Mouse (Mus musculus): Measurements from ENCODE around the gene Ralgps1. TPM values are rescaled to one million over a fixed set of nuclear protein-coding genes. Genes with fewer than 3 reads are reported as not detected.
A peak's percentile ranks its signal among the peaks of the same experiment; 100 is the strongest.

The Ralgps1 gene
- polyA plus RNA-seq, 1 experiment from 2014 or later, result 19.5 TPM

DNA sequence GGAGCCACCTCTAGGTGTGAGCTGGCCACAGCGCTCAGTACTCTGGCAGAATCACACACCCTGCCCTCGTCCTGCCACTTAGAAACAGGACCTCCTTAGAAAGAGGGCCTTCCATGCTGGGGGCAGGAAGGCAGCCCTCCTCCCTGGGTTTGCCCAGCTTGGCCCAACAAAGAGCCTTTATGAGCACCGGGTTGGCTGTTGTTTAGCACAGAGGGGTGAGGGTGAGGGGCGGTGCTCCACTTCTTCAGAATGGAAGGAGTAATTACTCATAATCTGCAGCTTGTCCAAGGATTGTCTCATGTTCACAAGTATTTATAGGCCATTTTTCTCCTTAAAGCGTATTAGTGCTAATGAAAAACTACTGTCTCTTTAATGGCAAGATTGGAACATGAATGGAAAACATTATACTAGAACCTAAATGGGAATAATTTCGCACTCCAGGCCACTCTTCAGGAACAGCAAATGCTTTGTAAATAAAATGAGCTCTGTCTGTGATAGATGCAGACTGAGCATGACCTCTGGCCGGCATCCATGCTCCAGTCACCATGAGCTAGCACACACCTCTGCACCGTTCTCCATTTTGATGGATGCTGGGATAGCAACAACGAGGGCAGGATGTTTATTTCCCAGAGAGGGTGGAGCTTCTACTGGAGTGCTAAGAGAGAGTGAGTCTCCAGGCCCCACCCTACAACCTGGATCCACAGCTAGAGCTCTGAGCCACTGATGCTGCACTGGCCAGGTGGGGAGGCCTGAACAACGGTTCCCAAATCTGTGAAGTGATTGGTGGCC lies 200.3 kb downstream of the Ralgps1 start:
- WGBS, result 45% methylated on average over 10 of the region's 10 CpGs
- no peak overlapping the region for H3K4me3 ChIP-seq (ENCODE audit: low read depth, low read length)
- H3K27me3 ChIP-seq (ENCODE audit: control insufficient read depth, insufficient read depth, low read length), result no peaks in the 10 kb centered on the region
- ATAC-seq (replicated peaks; ENCODE audit: low FRiP score), result peak; percentile 65
- DNase-seq (ENCODE audit: low spot score), result peak; percentile 57
- no peak overlapping the region for H3K4me2 ChIP-seq (ENCODE audit: low read depth, low read length, severe bottlenecking)
- H3K4me1 ChIP-seq (replicated peaks; ENCODE audit: control insufficient read depth, insufficient read depth, low read length), result peaks cover 5% of the 10 kb centered on the region
- no peaks in the 10 kb centered on the region for H3K9me3 ChIP-seq (ENCODE audit: control insufficient read depth, low read length)
- H3K36me3 ChIP-seq (ENCODE audit: control insufficient read depth, insufficient read depth, low read length), result no peaks in the 10 kb centered on the region
- H3K27ac ChIP-seq (ENCODE audit: low read depth, low read length), result peak overlapping the region; percentile 34; the same call in 1 of the 2 replicates
- H3K9ac ChIP-seq (ENCODE audit: low read length), result no peak overlapping the region

GRCm38 (mm10) chr2:33169445-33169844 lies 201.8 kb downstream of the Ralgps1 start:
- H3K4me3 ChIP-seq (ENCODE audit: low read depth, low read length), result no peak overlapping the region
- H3K36me3 ChIP-seq (ENCODE audit: control insufficient read depth, insufficient read depth, low read length), result no peaks in the 10 kb centered on the region
- H3K4me2 ChIP-seq (ENCODE audit: low read depth, low read length, severe bottlenecking), result no peak overlapping the region
- DNase-seq (ENCODE audit: low spot score), result no peak
- H3K9ac ChIP-seq (ENCODE audit: low read length), result no peak overlapping the region
- H3K27me3 ChIP-seq (ENCODE audit: control insufficient read depth, insufficient read depth, low read length), result no peaks in the 10 kb centered on the region
- H3K9me3 ChIP-seq (ENCODE audit: control insufficient read depth, low read length), result no peaks in the 10 kb centered on the region
- peaks cover 5% of the 10 kb centered on the region for H3K4me1 ChIP-seq (replicated peaks; ENCODE audit: control insufficient read depth, insufficient read depth, low read length)
- ATAC-seq (replicated peaks; ENCODE audit: low FRiP score), result no peak
- WGBS, result 89% methylated on average over 6 of the region's 6 CpGs
- no peak overlapping the region for H3K27ac ChIP-seq (ENCODE audit: low read depth, low read length)

DNA sequence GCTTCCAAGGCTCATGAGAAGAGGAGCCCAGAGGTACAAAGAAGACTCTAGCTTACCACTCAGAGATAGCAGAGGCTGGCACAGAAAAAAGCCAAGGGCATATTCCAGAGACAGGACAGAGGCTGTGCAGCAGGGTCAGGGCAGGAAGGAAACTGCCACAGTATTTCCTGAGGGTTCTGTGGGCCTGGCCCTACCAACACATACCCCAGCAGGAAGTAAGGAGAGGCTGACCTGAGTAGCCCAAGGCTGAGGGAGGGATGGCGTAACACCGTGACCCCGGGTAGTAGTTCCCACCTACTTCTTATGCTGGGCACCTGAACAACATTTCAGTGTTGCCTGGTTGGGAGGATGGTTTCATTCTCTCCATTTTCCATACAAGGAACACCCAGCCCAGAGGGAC lies 204.2 kb downstream of the Ralgps1 start:
- H3K27me3 ChIP-seq (ENCODE audit: control insufficient read depth, insufficient read depth, low read length), result no peaks in the 10 kb centered on the region
- no peak for DNase-seq (ENCODE audit: low spot score)
- H3K27ac ChIP-seq (ENCODE audit: low read depth, low read length), result no peak overlapping the region
- H3K4me1 ChIP-seq (replicated peaks; ENCODE audit: control insufficient read depth, insufficient read depth, low read length), result peaks cover 5% of the 10 kb centered on the region
- H3K9me3 ChIP-seq (ENCODE audit: control insufficient read depth, low read length), result no peaks in the 10 kb centered on the region
- H3K9ac ChIP-seq (ENCODE audit: low read length), result no peak overlapping the region
- no peak for ATAC-seq (replicated peaks; ENCODE audit: low FRiP score)
- no peaks in the 10 kb centered on the region for H3K36me3 ChIP-seq (ENCODE audit: control insufficient read depth, insufficient read depth, low read length)
- no peak overlapping the region for H3K4me3 ChIP-seq (ENCODE audit: low read depth, low read length)
- no peak overlapping the region for H3K4me2 ChIP-seq (ENCODE audit: low read depth, low read length, severe bottlenecking)
- WGBS, result 98% methylated on average over 3 of the region's 3 CpGs

GRCm38 (mm10) chr2:33165710-33166374 lies 205.4 kb downstream of the Ralgps1 start:
- Histone ChIP-seq H3K4me3 (ENCODE audit: low read depth, low read length) (no peak overlapping the region), H3K4me2 (ENCODE audit: low read depth, low read length, severe bottlenecking) (no peak overlapping the region), H3K4me1 (replicated peaks; ENCODE audit: control insufficient read depth, insufficient read depth, low read length) (peaks cover 5% of the 10 kb centered on the region), H3K36me3 (ENCODE audit: control insufficient read depth, insufficient read depth, low read length) (no peaks in the 10 kb centered on the region), H3K27me3 (ENCODE audit: control insufficient read depth, insufficient read depth, low read length) (no peaks in the 10 kb centered on the region), H3K27ac (ENCODE audit: low read depth, low read length) (no peak overlapping the region), H3K9me3 (ENCODE audit: control insufficient read depth, low read length) (no peaks in the 10 kb centered on the region), H3K9ac (ENCODE audit: low read length) (no peak overlapping the region)
- 65% methylated on average over 7 of the region's 7 CpGs for WGBS
- DNase-seq (ENCODE audit: low spot score) (no peak), ATAC-seq (replicated peaks; ENCODE audit: low FRiP score) (no peak)

GRCm38 (mm10) chr2:33165229-33165628 lies 206.1 kb downstream of the Ralgps1 start:
- no peaks in the 10 kb centered on the region for H3K9me3 ChIP-seq (ENCODE audit: control insufficient read depth, low read length)
- no peaks in the 10 kb centered on the region for H3K36me3 ChIP-seq (ENCODE audit: control insufficient read depth, insufficient read depth, low read length)

GRCm38 (mm10) chr2:33164646-33165045 lies 206.6 kb downstream of the Ralgps1 start:
- Histone ChIP-seq H3K4me3 (ENCODE audit: low read depth, low read length) (no peak overlapping the region), H3K9me3 (ENCODE audit: control insufficient read depth, low read length) (no peaks in the 10 kb centered on the region), H3K4me1 (replicated peaks; ENCODE audit: control insufficient read depth, insufficient read depth, low read length) (no peaks in the 10 kb centered on the region), H3K4me2 (ENCODE audit: low read depth, low read length, severe bottlenecking) (no peak overlapping the region), H3K27me3 (ENCODE audit: control insufficient read depth, insufficient read depth, low read length) (no peaks in the 10 kb centered on the region), H3K36me3 (ENCODE audit: control insufficient read depth, insufficient read depth, low read length) (no peaks in the 10 kb centered on the region), H3K9ac (ENCODE audit: low read length) (no peak overlapping the region), H3K27ac (ENCODE audit: low read depth, low read length) (no peak overlapping the region)
- WGBS, result 92% methylated on average over 3 of the region's 3 CpGs
- ATAC-seq (replicated peaks; ENCODE audit: low FRiP score), result no peak
- DNase-seq (ENCODE audit: low spot score), result no peak

More at GRCm38 (mm10) chr2:33165229-33165628, 206.1 kb downstream of the Ralgps1 start:
- ATAC-seq (replicated peaks; ENCODE audit: low FRiP score) (no peak), DNase-seq (ENCODE audit: low spot score) (no peak)
- Histone ChIP-seq H3K9ac (ENCODE audit: low read length) (no peak overlapping the region), H3K4me2 (ENCODE audit: low read depth, low read length, severe bottlenecking) (no peak overlapping the region), H3K27ac (ENCODE audit: low read depth, low read length) (no peak overlapping the region), H3K4me1 (replicated peaks; ENCODE audit: control insufficient read depth, insufficient read depth, low read length) (no peaks in the 10 kb centered on the region), H3K4me3 (ENCODE audit: low read depth, low read length) (no peak overlapping the region), H3K27me3 (ENCODE audit: control insufficient read depth, insufficient read depth, low read length) (no peaks in the 10 kb centered on the region)
- WGBS, result 86% methylated on average over 4 of the region's 4 CpGs

DNA sequence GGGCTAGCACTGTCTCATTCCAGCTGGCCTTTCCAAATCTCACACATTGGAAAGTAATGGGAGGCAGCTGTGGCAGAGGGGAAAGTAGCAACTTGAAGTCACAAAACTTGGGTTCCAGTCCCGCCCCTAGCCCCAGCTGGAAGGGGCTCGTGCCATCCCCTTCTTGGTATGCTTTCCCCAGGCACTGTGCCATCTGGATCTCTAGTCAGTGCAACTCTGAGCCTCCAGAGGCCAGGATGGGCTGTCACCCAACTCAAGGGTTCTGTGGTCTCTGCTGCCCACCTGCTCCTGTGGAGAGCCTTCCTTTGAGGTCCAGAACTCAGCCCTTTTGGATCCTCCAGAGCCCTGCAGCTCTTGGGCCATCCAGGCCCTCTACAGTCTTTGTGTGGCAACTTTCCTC lies 209.2 kb downstream of the Ralgps1 start:
- WGBS, result 93% methylated on average over 2 of the region's 2 CpGs
- no peak for ATAC-seq (replicated peaks; ENCODE audit: low FRiP score)
- H3K9me3 ChIP-seq (ENCODE audit: control insufficient read depth, low read length), result no peaks in the 10 kb centered on the region

GRCm38 (mm10) chr2:33160326-33160973 lies 210.8 kb downstream of the Ralgps1 start:
- Histone ChIP-seq H3K9ac (ENCODE audit: low read length) (no peak overlapping the region), H3K27ac (ENCODE audit: low read depth, low read length) (no peak overlapping the region), H3K4me1 (replicated peaks; ENCODE audit: control insufficient read depth, insufficient read depth, low read length) (no peaks in the 10 kb centered on the region), H3K9me3 (ENCODE audit: control insufficient read depth, low read length) (no peaks in the 10 kb centered on the region), H3K4me3 (ENCODE audit: low read depth, low read length) (no peak overlapping the region), H3K27me3 (ENCODE audit: control insufficient read depth, insufficient read depth, low read length) (no peaks in the 10 kb centered on the region), H3K4me2 (ENCODE audit: low read depth, low read length, severe bottlenecking) (no peak overlapping the region), H3K36me3 (ENCODE audit: control insufficient read depth, insufficient read depth, low read length) (no peaks in the 10 kb centered on the region)
- WGBS, result 80% methylated on average over 12 of the region's 12 CpGs
- no peak for DNase-seq (ENCODE audit: low spot score)
- no peak for ATAC-seq (replicated peaks; ENCODE audit: low FRiP score)

More for the DNA sequence above, 209.2 kb downstream of the Ralgps1 start:
- Histone ChIP-seq H3K4me3 (ENCODE audit: low read depth, low read length) (no peak overlapping the region), H3K4me2 (ENCODE audit: low read depth, low read length, severe bottlenecking) (no peak overlapping the region), H3K27ac (ENCODE audit: low read depth, low read length) (no peak overlapping the region), H3K36me3 (ENCODE audit: control insufficient read depth, insufficient read depth, low read length) (no peaks in the 10 kb centered on the region), H3K4me1 (replicated peaks; ENCODE audit: control insufficient read depth, insufficient read depth, low read length) (no peaks in the 10 kb centered on the region), H3K9ac (ENCODE audit: low read length) (no peak overlapping the region), H3K27me3 (ENCODE audit: control insufficient read depth, insufficient read depth, low read length) (no peaks in the 10 kb centered on the region)
- no peak for DNase-seq (ENCODE audit: low spot score)

Measured in forebrain, embryonic 11.5 days (tissue).